Mouse (Mus musculus): ENCODE data around the gene Mmp2.

- TF ChIP-seq CTCF (IDR thresholded peaks at IDR 0.05) (no peak), POLR2A (IDR thresholded peaks at IDR 0.05; ENCODE audit: insufficient read depth, low read depth, low read length) (no peak), EP300 (IDR thresholded peaks at IDR 0.05; ENCODE audit: insufficient read depth, low read depth, low read length) (no peak)
Observed at GRCm38 (mm10) chr8:92896611-92897010, 69.5 kb downstream of the Mmp2 start.

All from heart, adult 2 months (tissue).